Mouse (Mus musculus) adrenal gland, adult 2 months (tissue): Measurements from ENCODE around the gene Tmem198. TPM values are rescaled to one million over a fixed set of nuclear protein-coding genes. Genes with fewer than 3 reads are reported as not detected.

Source experiments
- DNase-seq: peaks from one replicate; pipeline ENCODE4 v3.0.0; 2021
- polyA plus RNA-seq: library from polyadenylated mRNA; depleted of rRNA; stranded (reverse); fragments of >200 nt; gene quantifications from 2 replicates; pipeline ENCODE4 v1.2.3, GENCODE M21; 2012
- total RNA-seq, 2 experiments: library from RNA; stranded (reverse); gene quantifications; 2 replicates each; pipeline ENCODE4 v1.2.3; 2021

The Tmem198 gene
- total and polyA plus RNA-seq, 3 experiments, result 2.5 to 15.0 (median 2.8) TPM

GRCm38 (mm10) chr1:75487405-75488161 lies 8.3 kb downstream of the Tmem198 start:
- DNase-seq, result peak; percentile 94

GRCm38 (mm10) chr1:75490785-75491551 lies 11.6 kb downstream of the Tmem198 start:
- no peak for DNase-seq

GRCm38 (mm10) chr1:75492579-75493170 lies 13.3 kb downstream of the Tmem198 start:
- no peak for DNase-seq

- DNase-seq, result no peak
Observed at GRCm38 (mm10) chr1:75494878-75495548, 15.7 kb downstream of the Tmem198 start.

- DNase-seq, result no peak
Observed at GRCm38 (mm10) chr1:75498897-75499296, 19.6 kb downstream of the Tmem198 start.

- DNase-seq, result no peak
Observed at GRCm38 (mm10) chr1:75499441-75499840, 20.1 kb downstream of the Tmem198 start.

GRCm38 (mm10) chr1:75501905-75502304 lies 22.6 kb downstream of the Tmem198 start:
- no peak for DNase-seq

- no peak for DNase-seq
Observed at GRCm38 (mm10) chr1:75502945-75503650, 23.8 kb downstream of the Tmem198 start.

- peak; percentile 53 for DNase-seq
Observed at GRCm38 (mm10) chr1:75503651-75503980, 24.3 kb downstream of the Tmem198 start.

- DNase-seq, result peak; percentile 37
Observed at GRCm38 (mm10) chr1:75504256-75505045, 25.1 kb downstream of the Tmem198 start.

- DNase-seq, result peak; percentile 90
Observed at GRCm38 (mm10) chr1:75505159-75505955, 26.0 kb downstream of the Tmem198 start.

- peak; percentile 73 for DNase-seq
Observed at GRCm38 (mm10) chr1:75505956-75506831, 26.9 kb downstream of the Tmem198 start, which contains the start of gene Obsl1. Gene Obsl1, minus strand, starts transcription at chr1:75506452.

- DNase-seq, result peak; percentile 48
Observed at GRCm38 (mm10) chr1:75507006-75507405, 27.7 kb downstream of the Tmem198 start, which contains the start of gene Inha. Gene Inha, plus strand, starts transcription at chr1:75507077.

GRCm38 (mm10) chr1:75509586-75509985 lies 30.3 kb downstream of the Tmem198 start:
- DNase-seq, result peak; percentile 41

GRCm38 (mm10) chr1:75510154-75510553 lies 30.8 kb downstream of the Tmem198 start:
- no peak for DNase-seq

GRCm38 (mm10) chr1:75511437-75512210 lies 32.3 kb downstream of the Tmem198 start:
- DNase-seq, result no peak

- DNase-seq, result no peak
Observed at GRCm38 (mm10) chr1:75512550-75512949, 33.2 kb downstream of the Tmem198 start.
